8 mouse cellular contexts compared by ENCODE assay signal in genomic region chr15:91571981-91572380, GRCm38 (mm10). TPM values are rescaled to one million over a fixed set of nuclear protein-coding genes. Genes with fewer than 3 reads are reported as not detected.
A peak's percentile ranks its signal among the peaks of the same experiment; 100 is the strongest.
DNase-seq lines count a peak whose midpoint lies in the region; ATAC-seq and TF ChIP-seq lines count a peak whose summit lies in the region.

No protein-coding gene starts in this region.

- H3K4me3 ChIP-seq in kidney, postnatal 0 days (replicated peaks; ENCODE audit: low read depth, low read length): peak overlapping the region; percentile 54
- H3K4me3 ChIP-seq in embryonic facial prominence, embryonic 15.5 days (replicated peaks): peak overlapping the region; percentile 62
- H3K4me3 ChIP-seq in intestine, postnatal 0 days (ENCODE audit: low read depth, low read length): peak overlapping the region; percentile 78
- H3K4me3 ChIP-seq in neural tube, embryonic 13.5 days: peak overlapping the region; percentile 72

- DNase-seq in kidney, postnatal 0 days (ENCODE audit: low spot score): no peak
- DNase-seq in kidney, postnatal 25 days: no peak
- DNase-seq in adrenal gland, adult (ENCODE audit: inconsistent age in 2 of 2, low spot score in 1 of 2): no peak
- DNase-seq in cerebellum, adult 11 months: no peak
- no peak for DNase-seq in retina, embryonic 14.5 days (ENCODE audit: low spot score)

- WGBS in kidney, postnatal 0 days: 6% methylated on average over 8 of the region's 8 CpGs
- 9% methylated on average over 8 of the region's 8 CpGs for WGBS in embryonic facial prominence, embryonic 15.5 days
- 19% methylated on average over 8 of the region's 8 CpGs for WGBS in intestine, postnatal 0 days
- WGBS in neural tube, embryonic 13.5 days: 7% methylated on average over 8 of the region's 8 CpGs

- H3K9ac ChIP-seq in kidney, postnatal 0 days (ENCODE audit: low read depth, low read length): peak overlapping the region; percentile 68
- peak overlapping the region; percentile 70 for H3K9ac ChIP-seq in embryonic facial prominence, embryonic 15.5 days
- H3K9ac ChIP-seq in intestine, postnatal 0 days (ENCODE audit: low read depth, low read length): peak overlapping the region; percentile 62
- H3K9ac ChIP-seq in neural tube, embryonic 13.5 days: peak overlapping the region; percentile 89

- H3K27ac ChIP-seq in kidney, postnatal 0 days: no peak overlapping the region
- no peak overlapping the region for H3K27ac ChIP-seq in embryonic facial prominence, embryonic 15.5 days (replicated peaks)
- no peak overlapping the region for H3K27ac ChIP-seq in intestine, postnatal 0 days (ENCODE audit: low read depth, low read length)
- no peak overlapping the region for H3K27ac ChIP-seq in neural tube, embryonic 13.5 days (replicated peaks)

- no peak for TF ChIP-seq CTCF in kidney, postnatal 0 days (IDR thresholded peaks at IDR 0.05; ENCODE audit: low read depth)
- no peak for TF ChIP-seq CTCF in intestine, postnatal 0 days (IDR thresholded peaks at IDR 0.05; ENCODE audit: low read depth)

- H3K36me3 ChIP-seq in kidney, postnatal 0 days (ENCODE audit: insufficient read depth, low read length): no peaks in the 10 kb centered on the region
- H3K36me3 ChIP-seq in embryonic facial prominence, embryonic 15.5 days: no peaks in the 10 kb centered on the region
- no peaks in the 10 kb centered on the region for H3K36me3 ChIP-seq in intestine, postnatal 0 days (ENCODE audit: control insufficient read depth, insufficient read depth)
- no peaks in the 10 kb centered on the region for H3K36me3 ChIP-seq in neural tube, embryonic 13.5 days

- no peaks in the 10 kb centered on the region for H3K9me3 ChIP-seq in kidney, postnatal 0 days (replicated peaks; ENCODE audit: low read length)
- no peaks in the 10 kb centered on the region for H3K9me3 ChIP-seq in embryonic facial prominence, embryonic 15.5 days (replicated peaks)
- H3K9me3 ChIP-seq in intestine, postnatal 0 days (ENCODE audit: control insufficient read depth): no peaks in the 10 kb centered on the region
- H3K9me3 ChIP-seq in neural tube, embryonic 13.5 days: no peaks in the 10 kb centered on the region

- no peak for ATAC-seq in kidney, postnatal 0 days (replicated peaks; ENCODE audit: low FRiP score, low read depth)
- ATAC-seq in embryonic facial prominence, embryonic 15.5 days (ENCODE audit: insufficient number of reproducible peaks, low FRiP score, low TSS enrichment, low read depth): no peak
- ATAC-seq in intestine, postnatal 0 days: no peak
- no peak for ATAC-seq in neural tube, embryonic 13.5 days (ENCODE audit: low read depth)

- H3K4me2 ChIP-seq in kidney, postnatal 0 days (ENCODE audit: low read length): peak overlapping the region; percentile 96
- H3K4me2 ChIP-seq in embryonic facial prominence, embryonic 15.5 days (replicated peaks): peak overlapping the region; percentile 96
- H3K4me2 ChIP-seq in intestine, postnatal 0 days (replicated peaks; ENCODE audit: low read depth): peak overlapping the region; percentile 99
- peak overlapping the region; percentile 91 for H3K4me2 ChIP-seq in neural tube, embryonic 13.5 days

- peaks cover 4% of the 10 kb centered on the region; the same call in 1 of the 2 replicates for H3K4me1 ChIP-seq in kidney, postnatal 0 days (replicated peaks; ENCODE audit: insufficient read depth, low read length)
- H3K4me1 ChIP-seq in embryonic facial prominence, embryonic 15.5 days: peaks cover 18% of the 10 kb centered on the region
- no peaks in the 10 kb centered on the region for H3K4me1 ChIP-seq in intestine, postnatal 0 days (replicated peaks; ENCODE audit: control insufficient read depth, insufficient read depth, low read length)
- peaks cover 32% of the 10 kb centered on the region for H3K4me1 ChIP-seq in neural tube, embryonic 13.5 days (replicated peaks)

- no peaks in the 10 kb centered on the region for H3K27me3 ChIP-seq in kidney, postnatal 0 days (ENCODE audit: insufficient read depth, low read length)
- peaks cover 9% of the 10 kb centered on the region for H3K27me3 ChIP-seq in embryonic facial prominence, embryonic 15.5 days
- H3K27me3 ChIP-seq in intestine, postnatal 0 days (replicated peaks; ENCODE audit: control insufficient read depth, insufficient read depth, low read length): no peaks in the 10 kb centered on the region
- peaks cover 19% of the 10 kb centered on the region for H3K27me3 ChIP-seq in neural tube, embryonic 13.5 days

RNA-seq across cellular contexts. Expression of gene Slc2a13, which starts 1.1 kb away (rescaled TPM):
- 1.4 and 1.9 TPM in 2 replicates for polyA plus RNA-seq in kidney, postnatal 0 days (2015; fragmentation: Nextera tagmentation; extraction: Ambion mirVana)
- polyA plus RNA-seq in embryonic facial prominence, embryonic 15.5 days (2015; fragmentation: Nextera tagmentation; extraction: Ambion mirVana): 2.3 and 2.6 TPM in 2 replicates
- 0.61 and 0.76 TPM in 2 replicates for polyA plus RNA-seq in intestine, postnatal 0 days (2015; fragmentation: Nextera tagmentation; extraction: Ambion mirVana)
- 2.1 and 2.5 TPM in 2 replicates for polyA plus RNA-seq in neural tube, embryonic 13.5 days (2015; fragmentation: Nextera tagmentation; extraction: Ambion mirVana)
